Mouse (Mus musculus) MEL (cell line): ENCODE data around the gene Cyth3.

Experiments used
- CTCF ChIP-seq, 3 experiments: IDR thresholded peaks in 2 of 3; conservative IDR thresholded peaks in 1 of 3; 2 replicates each; pipeline ENCODE4 v1.5.1; 2011 to 2012; ENCODE audit warnings: low read length in 3 of 3, low read depth in 2 of 3, mild to moderate bottlenecking in 2 of 3, improper control_type of control experiment in 1 of 3, inconsistent platforms in 1 of 3, mixed read lengths in 1 of 3, moderate library complexity in 1 of 3; ENCODE audit not compliant: control insufficient read depth in 1 of 3, insufficient read depth in 1 of 3, poor library complexity in 1 of 3, severe bottlenecking in 1 of 3
- JUND ChIP-seq: IDR thresholded peaks from 2 replicates; pipeline ENCODE4 v1.6.1; 2011; ENCODE audit warnings: low read depth, mild to moderate bottlenecking, improper control_type of control experiment, low read length
- MAFK ChIP-seq: IDR thresholded peaks from 2 replicates; pipeline ENCODE4 v1.6.1; 2011; ENCODE audit warnings: low read depth, mild to moderate bottlenecking, low read length, improper control_type of control experiment, borderline replicate concordance
- MAX ChIP-seq: IDR thresholded peaks from 2 replicates; pipeline ENCODE4 v1.6.1; 2011; ENCODE audit warnings: low read length, improper control_type of control experiment
- POLR2A ChIP-seq, 2 experiments: IDR thresholded peaks; 2 replicates each; pipeline ENCODE4 v1.6.1; 2011 to 2012; ENCODE audit warnings: low read length in 2 of 2, mild to moderate bottlenecking in 2 of 2, control low read depth in 1 of 2, improper control_type of control experiment in 1 of 2, low read depth in 1 of 2, moderate library complexity in 1 of 2; ENCODE audit not compliant: control insufficient read depth in 1 of 2, insufficient read depth in 1 of 2, poor library complexity in 1 of 2
- SMC3 ChIP-seq: IDR thresholded peaks from 2 replicates; pipeline ENCODE4 v1.6.1; 2011; ENCODE audit warnings: low read depth, low read length, improper control_type of control experiment
- UBTF ChIP-seq: IDR thresholded peaks from 2 replicates; pipeline ENCODE4 v1.6.1; 2012; ENCODE audit warnings: low read depth, mild to moderate bottlenecking, inconsistent platforms, low read length, improper control_type of control experiment, moderate library complexity, borderline replicate concordance; ENCODE audit not compliant: insufficient read depth

- TF ChIP-seq MAX, result no peak
- TF ChIP-seq CTCF (IDR thresholded peaks at IDR 0.05 in 2 of 3, conservative IDR thresholded peaks at IDR 0.05 in 1 of 3; ENCODE audit: control insufficient read depth in 1 of 3, insufficient read depth in 1 of 3, low read depth in 2 of 3, low read length in 3 of 3, poor library complexity in 1 of 3, severe bottlenecking in 1 of 3), result peak; percentile 58 to 68 (median 58)
- TF ChIP-seq UBTF, result no peak
- peak; percentile 41 for TF ChIP-seq SMC3
- TF ChIP-seq MAFK, result no peak
- TF ChIP-seq POLR2A (IDR thresholded peaks at IDR 0.05; ENCODE audit: control insufficient read depth in 1 of 2, insufficient read depth in 1 of 2, low read depth in 1 of 2, low read length in 2 of 2, poor library complexity in 1 of 2), result no peak
- no peak for TF ChIP-seq JUND
Measured at GRCm38 (mm10) chr5:143630214-143630613, 8.0 kb downstream of the Cyth3 start.
